Mouse (Mus musculus): Measurements from ENCODE around the gene ccdc198.

GRCm38 (mm10) chr14:49245126-49245714, at the start of gene ccdc198:
- TF ChIP-seq POLR2A (IDR thresholded peaks at IDR 0.05; ENCODE audit: control insufficient read depth, low read depth, low read length) (no peak), CTCF (IDR thresholded peaks at IDR 0.05; ENCODE audit: control insufficient read depth, insufficient read depth, insufficient replicate concordance, low read depth, low read length) (no peak)

Measured in testis, adult 2 months (tissue).